Mouse (Mus musculus): Measurements from ENCODE around the gene Tex36. TPM values are rescaled to one million over a fixed set of nuclear protein-coding genes. Genes with fewer than 3 reads are reported as not detected.

Tex36 gene
- not detected for polyA plus RNA-seq (2017; shearing (Covaris generic))

GRCm38 (mm10) chr7:133602058-133602457 is at the start of gene Tex36:
Tex36 (minus strand) TSS chr7:133602158.

DNA sequence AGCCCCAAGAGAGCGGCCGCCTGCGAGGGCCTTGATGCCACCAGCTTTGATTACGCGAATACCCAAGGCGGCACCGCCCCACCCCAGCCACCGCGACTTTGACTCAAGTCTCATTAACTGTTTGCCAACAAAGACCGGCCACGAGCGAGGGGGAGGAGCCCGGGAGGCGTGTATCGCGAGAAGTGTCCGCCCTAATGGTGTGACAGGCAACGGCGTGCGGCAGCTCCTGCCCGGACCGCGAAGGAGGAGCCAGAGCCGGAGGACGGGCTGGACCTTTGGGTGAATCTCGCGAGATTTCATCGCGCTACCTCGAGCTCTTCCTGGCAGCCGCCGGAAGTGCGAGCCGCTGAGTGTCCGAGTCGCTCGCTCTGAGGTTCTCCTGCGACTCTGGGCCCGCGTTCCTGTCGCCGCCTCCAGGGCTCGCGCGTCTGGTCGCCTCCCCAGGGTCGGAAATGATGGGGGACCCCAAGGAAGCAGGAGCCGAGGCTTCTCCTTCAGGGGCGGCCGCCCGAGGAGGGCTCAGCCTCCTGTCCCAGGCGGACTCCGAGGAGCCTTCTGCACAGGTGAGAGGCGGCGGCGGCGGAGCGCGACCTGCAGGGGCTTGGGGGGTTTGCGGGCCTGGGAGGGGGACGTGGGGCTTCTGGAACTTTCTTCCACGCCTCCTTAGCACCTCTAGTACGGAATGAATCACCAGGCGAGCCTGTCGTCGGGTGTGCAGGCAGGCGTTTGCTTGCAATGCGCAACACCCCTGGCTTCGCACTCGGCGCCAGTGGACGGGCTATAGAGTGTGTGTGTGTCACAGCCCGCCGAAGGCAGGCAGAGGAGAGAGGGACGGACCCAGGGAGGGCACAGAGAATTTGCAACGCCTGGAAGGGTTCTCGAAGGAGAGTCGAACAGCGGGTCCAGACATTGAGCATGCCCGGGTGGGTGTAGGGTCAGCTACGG is 35.7 kb upstream of the Tex36 start, which contains the start of gene Edrf1:
Gene Edrf1, plus strand, starts transcription at position 183 of the 945 bp plus-strand sequence.

Other genes starting within 250 kb of the Tex36 start
- gene Edrf1, start 35.4 kb upstream of the Tex36 start, polyA plus RNA-seq (2017; shearing (Covaris generic)): 37.7 TPM
- gene Mmp21, start 77.9 kb upstream of the Tex36 start, polyA plus RNA-seq (2017; shearing (Covaris generic)): not detected
- 157 TPM for gene Bccip, start 107.2 kb upstream of the Tex36 start, polyA plus RNA-seq (2017; shearing (Covaris generic))
- 46.3 TPM for gene Uros, start 107.9 kb upstream of the Tex36 start, polyA plus RNA-seq (2017; shearing (Covaris generic))
- gene Fank1, start 174.7 kb upstream of the Tex36 start, polyA plus RNA-seq (2017; shearing (Covaris generic)): not detected
- 16.8 TPM for gene Dhx32, start 180.6 kb upstream of the Tex36 start, polyA plus RNA-seq (2017; shearing (Covaris generic))